Mouse (Mus musculus) CD4-positive, CD25-positive, alpha-beta regulatory T cell, adult 2 months (primary cell): ENCODE measurements around the gene Dusp13.

Source experiments
- DNase-seq: peaks from one replicate; pipeline ENCODE4 v3.0.0-alpha.2; 2012; ENCODE audit warnings: low read depth, low spot score

Dusp13 gene

GRCm38 (mm10) chr14:21747436-21748141 is 3.4 kb downstream of the Dusp13 start:
- no peak for DNase-seq

GRCm38 (mm10) chr14:21746846-21747245 is 4.1 kb downstream of the Dusp13 start:
- DNase-seq = no peak

- DNase-seq = no peak
These were observed 4.7 kb downstream of the Dusp13 start for GRCm38 (mm10) chr14:21746251-21746650.

DNA sequence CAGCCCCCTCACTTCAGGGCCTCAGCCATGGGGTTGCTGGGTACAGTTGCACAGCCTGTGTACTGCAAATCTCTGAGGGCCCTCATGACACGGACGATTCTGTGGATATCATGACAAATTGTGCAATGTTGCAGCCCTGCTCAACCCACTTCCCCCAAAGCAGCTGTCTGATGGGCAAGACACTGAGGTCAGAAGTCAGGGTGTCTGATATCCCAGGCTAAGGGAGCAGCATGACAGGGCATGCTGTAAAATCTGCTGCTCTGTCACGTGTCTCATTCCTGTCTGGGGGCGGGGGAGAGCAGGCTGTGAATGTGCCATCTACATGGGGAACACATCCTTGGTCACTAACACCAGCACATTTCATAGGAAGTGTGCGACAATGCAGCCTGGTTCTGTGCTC is 5.8 kb downstream of the Dusp13 start:
- no peak for DNase-seq

DNA sequence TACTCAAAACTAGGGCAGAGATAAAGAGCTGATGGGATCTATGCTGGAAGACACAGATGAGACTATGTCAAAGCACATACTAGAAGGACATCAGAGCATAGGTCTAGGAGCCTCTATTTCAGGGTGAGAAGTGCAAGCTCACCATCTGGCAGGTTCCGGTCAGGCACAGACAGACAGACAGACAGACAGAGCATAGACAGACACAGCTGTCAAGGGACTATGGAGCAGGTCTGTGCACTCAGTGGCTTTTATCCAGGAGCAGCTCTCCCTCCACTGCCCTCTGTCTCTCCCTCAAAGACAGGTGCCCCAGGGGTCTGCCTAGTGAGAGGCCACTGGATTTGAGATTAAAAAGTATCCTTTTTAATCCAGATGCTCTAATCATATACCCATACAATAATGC is 6.8 kb downstream of the Dusp13 start:
- DNase-seq = no peak

- DNase-seq = no peak
These were observed 8.5 kb downstream of the Dusp13 start for GRCm38 (mm10) chr14:21742441-21742840.

DNA sequence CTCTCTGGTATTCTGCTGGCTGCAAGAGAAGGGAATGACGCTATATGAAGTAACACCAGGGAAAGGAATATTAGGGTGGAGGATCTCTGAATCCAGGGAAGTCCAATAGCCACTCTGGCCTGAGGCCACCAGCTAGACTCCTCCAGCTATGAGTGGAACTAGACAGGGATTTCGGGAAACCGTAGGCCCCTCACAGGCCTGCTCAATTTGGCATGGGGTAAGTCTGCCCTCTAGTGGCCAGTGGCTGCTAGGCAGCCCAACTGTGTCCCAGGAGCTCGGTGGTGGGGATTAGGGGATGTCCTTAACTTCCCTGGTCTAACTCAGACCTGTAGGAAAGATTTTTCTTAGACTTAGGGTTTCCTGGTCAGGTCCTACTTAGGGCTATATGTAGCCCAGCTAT is 9.2 kb downstream of the Dusp13 start:
- DNase-seq = peak; percentile 82

DNA sequence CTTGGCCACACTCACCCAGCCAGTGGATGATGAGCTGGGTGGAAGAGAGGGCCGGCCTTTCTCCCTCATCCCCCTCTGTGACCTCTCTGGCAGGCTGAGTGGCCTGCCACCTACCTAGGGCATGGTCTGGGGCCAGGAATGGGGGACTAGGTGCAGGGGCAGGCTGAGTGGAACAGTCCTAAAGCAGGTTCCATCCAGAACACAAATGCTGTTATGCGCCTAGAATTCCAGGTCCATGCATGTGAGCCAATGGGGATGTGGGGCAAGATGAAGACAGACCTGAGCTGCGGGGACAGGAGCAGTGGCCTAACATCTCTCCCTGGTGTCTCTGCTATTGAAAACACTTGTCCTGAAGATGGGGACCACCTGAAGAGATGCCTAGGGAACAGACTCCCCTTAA is 9.7 kb downstream of the Dusp13 start:
- DNase-seq = no peak

- no peak for DNase-seq
These were observed 10.6 kb downstream of the Dusp13 start for GRCm38 (mm10) chr14:21740345-21740744.

GRCm38 (mm10) chr14:21733131-21733905 is 17.7 kb downstream of the Dusp13 start:
- DNase-seq = no peak

GRCm38 (mm10) chr14:21729936-21730335 is 21.0 kb downstream of the Dusp13 start:
- DNase-seq = no peak

DNA sequence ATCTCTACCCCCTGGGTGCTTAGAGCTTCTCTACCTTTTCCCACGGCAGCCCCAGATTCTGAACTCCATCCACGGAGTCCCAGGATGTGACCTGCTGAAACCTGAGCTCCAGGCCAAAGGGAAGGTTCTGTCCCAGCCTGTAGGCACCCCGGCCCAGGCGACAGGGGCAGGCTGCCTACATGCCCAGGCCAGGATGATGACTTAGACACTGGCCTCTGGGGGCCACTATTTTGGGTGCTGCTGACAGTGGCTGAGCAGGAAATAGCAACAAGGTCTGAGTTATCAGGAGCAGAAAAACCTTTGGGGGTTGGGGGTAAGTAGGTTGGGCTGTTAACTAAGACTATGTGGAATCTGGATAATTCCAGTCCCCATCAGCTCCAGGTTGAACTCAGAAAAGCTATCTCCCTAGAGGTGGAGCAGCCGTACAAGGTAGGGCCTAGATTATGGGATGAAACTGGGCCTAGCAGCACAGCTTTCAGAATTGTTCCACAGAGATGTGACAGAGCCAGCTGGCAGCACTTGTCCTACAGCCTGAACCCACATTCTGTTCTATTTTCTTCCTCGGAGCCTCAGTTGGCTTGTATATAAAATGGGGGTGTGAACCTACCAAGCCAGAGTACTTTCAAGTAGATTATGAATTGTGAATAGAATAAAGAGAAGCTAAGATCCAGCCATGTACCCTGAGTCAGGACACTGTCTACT is 21.8 kb downstream of the Dusp13 start:
- DNase-seq = no peak

- no peak for DNase-seq
These were observed 28.8 kb downstream of the Dusp13 start for GRCm38 (mm10) chr14:21722021-21722698.

GRCm38 (mm10) chr14:21720430-21721205 is 30.4 kb downstream of the Dusp13 start:
- DNase-seq = no peak

- no peak for DNase-seq
These were observed 31.2 kb downstream of the Dusp13 start for GRCm38 (mm10) chr14:21719646-21720383.

DNA sequence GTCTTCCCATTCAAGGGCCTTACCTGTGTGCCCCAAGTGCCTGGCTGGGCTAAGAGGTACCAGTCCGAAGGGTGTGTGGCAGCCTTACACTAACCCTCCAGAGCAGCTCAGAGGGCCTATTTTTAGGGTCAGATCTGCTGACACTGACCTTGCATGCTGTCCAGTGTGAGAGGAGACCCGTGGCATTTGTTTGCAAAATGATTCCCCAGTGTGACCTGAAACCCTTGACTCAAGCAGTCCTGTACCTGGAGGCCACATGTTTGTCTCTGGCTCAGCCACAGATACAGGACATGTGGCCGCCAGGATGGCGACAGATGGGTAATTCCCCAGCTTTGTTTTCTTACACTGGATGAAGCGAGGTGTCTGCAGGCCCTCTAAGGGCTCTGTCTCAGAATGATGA is 36.5 kb downstream of the Dusp13 start, which contains the start of gene Dupd1:
Dupd1 (minus strand) TSS at position 91 of the 400 bp plus-strand sequence.
- DNase-seq = no peak

DNA sequence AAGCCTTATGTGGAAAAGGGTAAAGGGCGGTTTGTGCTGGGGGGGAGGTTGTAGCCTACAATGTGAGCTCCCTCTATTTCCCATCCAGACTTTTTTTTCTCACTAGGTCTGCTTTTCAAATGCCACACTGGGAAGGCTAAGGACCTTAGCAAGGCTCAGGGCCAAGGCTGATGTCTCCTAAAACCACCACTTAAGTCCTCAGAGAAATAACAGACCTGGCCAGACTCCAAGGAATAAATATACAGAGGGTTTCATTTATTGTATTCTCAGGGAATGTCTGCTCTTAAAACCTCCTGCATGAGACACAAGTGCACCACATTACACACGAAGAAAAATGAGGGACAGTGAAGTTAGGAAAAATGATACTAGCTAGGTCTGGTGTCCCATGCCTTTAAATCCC is 39.8 kb downstream of the Dusp13 start:
- no peak for DNase-seq

- no peak for DNase-seq
These were observed 41.4 kb downstream of the Dusp13 start for GRCm38 (mm10) chr14:21709545-21709944.

- no peak for DNase-seq
These were observed 44.0 kb downstream of the Dusp13 start for GRCm38 (mm10) chr14:21706759-21707571.

- no peak for DNase-seq
These were observed 45.5 kb downstream of the Dusp13 start for GRCm38 (mm10) chr14:21705462-21705861.
